Mouse (Mus musculus) limb, embryonic 10.5 days (tissue): ENCODE results near the gene Emc3. TPM values are rescaled to one million over a fixed set of nuclear protein-coding genes. Genes with fewer than 3 reads are reported as not detected.
A peak's percentile ranks its signal among the peaks of the same experiment; 100 is the strongest.

Experiments
- DNase-seq: peaks from one replicate; pipeline ENCODE4 v3.0.0-alpha.2; 2017; ENCODE audit warnings: low spot score
- H3K27ac ChIP-seq: fragments of 300-500 bp; sonication (generic); 2 replicates; pipeline ENCODE4 v1.5.1; 2016; ENCODE audit warnings: mild to moderate bottlenecking
- H3K27me3 ChIP-seq: fragments of 300-500 bp; sonication (generic); 2 replicates; pipeline ENCODE4 v1.6.1; 2016; ENCODE audit warnings: low read depth, mild to moderate bottlenecking; ENCODE audit not compliant: poor library complexity, severe bottlenecking
- H3K36me3 ChIP-seq: fragments of 300-500 bp; sonication (generic); 2 replicates; pipeline ENCODE4 v1.6.1; 2016; ENCODE audit warnings: mild to moderate bottlenecking, moderate library complexity
- H3K4me1 ChIP-seq: fragments of 300-500 bp; sonication (generic); 2 replicates; pipeline ENCODE4 v1.6.1; 2016
- H3K4me3 ChIP-seq: fragments of 300-500 bp; sonication (generic); 2 replicates; pipeline ENCODE4 v1.5.1; 2016; ENCODE audit warnings: mild to moderate bottlenecking, moderate library complexity
- H3K9me3 ChIP-seq: fragments of 300-500 bp; sonication (generic); replicated peaks from 2 replicates; pipeline ENCODE4 v1.6.1; 2016; ENCODE audit warnings: mild to moderate bottlenecking
- WGBS: fragments of 180-500 bp; shearing (Covaris S2); methylation state at CpG from one replicate; pipeline ENCODE4 v1.1.7; 2016; 5-methylcytosine and 5-hydroxymethylcytosine counted together
- polyA plus RNA-seq: library from polyadenylated mRNA; unstranded; fragments of >200 nt; fragmentation: Nextera tagmentation; extraction: Ambion mirVana; gene quantifications from 2 replicates; pipeline ENCODE4 v1.2.1, GENCODE M21; 2016

Emc3 gene
- polyA plus RNA-seq, 1 experiment from 2014 or later, result 75.9 TPM

DNA sequence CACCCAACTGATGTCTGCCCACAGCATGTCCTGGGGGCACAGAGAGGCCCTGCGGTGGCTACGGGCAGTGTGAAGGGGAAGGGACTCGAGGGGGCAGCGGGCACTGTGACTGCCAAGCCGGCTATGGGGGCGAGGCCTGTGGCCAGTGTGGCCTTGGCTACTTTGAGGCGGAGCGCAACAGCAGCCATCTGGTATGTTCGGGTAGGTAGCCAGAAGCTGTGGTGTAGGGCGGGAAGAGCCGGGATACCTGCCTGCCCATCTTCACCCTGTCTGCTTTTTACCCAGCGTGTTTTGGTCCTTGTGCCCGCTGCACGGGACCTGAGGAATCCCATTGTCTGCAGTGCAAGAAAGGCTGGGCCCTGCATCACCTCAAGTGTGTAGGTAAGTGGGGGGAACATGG is 42.0 kb downstream of the Emc3 start:
- peaks cover 26% of the 10 kb centered on the region for H3K4me1 ChIP-seq
- H3K9me3 ChIP-seq, result no peaks in the 10 kb centered on the region
- 93% methylated on average over 14 of the region's 14 CpGs for WGBS
- no peak overlapping the region for H3K27ac ChIP-seq
- no peak for DNase-seq
- peaks cover 26% of the 10 kb centered on the region for H3K36me3 ChIP-seq
- no peak overlapping the region for H3K4me3 ChIP-seq
- H3K27me3 ChIP-seq, result peaks cover 27% of the 10 kb centered on the region

- H3K9me3 ChIP-seq, result no peaks in the 10 kb centered on the region
- no peak overlapping the region for H3K4me3 ChIP-seq
- peak; percentile 52 for DNase-seq
- H3K27ac ChIP-seq, result no peak overlapping the region
- WGBS, result 38% methylated on average over 7 of the region's 7 CpGs
- H3K36me3 ChIP-seq, result peaks cover 25% of the 10 kb centered on the region
- peaks cover 17% of the 10 kb centered on the region for H3K27me3 ChIP-seq
- H3K4me1 ChIP-seq, result peaks cover 41% of the 10 kb centered on the region
Observed at GRCm38 (mm10) chr6:113487125-113487576, 44.3 kb downstream of the Emc3 start.

GRCm38 (mm10) chr6:113483729-113484128 is 47.7 kb downstream of the Emc3 start:
- Histone ChIP-seq H3K9me3 (no peaks in the 10 kb centered on the region), H3K4me3 (peak overlapping the region; percentile 59), H3K36me3 (0 out of 2 replicates have a peak, but pooled peaks cover 3% of the 10 kb centered on the region), H3K4me1 (peaks cover 41% of the 10 kb centered on the region), H3K27me3 (peaks cover 46% of the 10 kb centered on the region), H3K27ac (peak overlapping the region; percentile 81)
- no peak for DNase-seq
- WGBS, result 11% methylated on average over 10 of the region's 10 CpGs

- Histone ChIP-seq H3K27ac (peak within 1 kb of the TSS; percentile 81), H3K4me1 (peaks cover 38% of the 10 kb centered on the region), H3K27me3 (peaks cover 48% of the 10 kb centered on the region), H3K9me3 (no peaks in the 10 kb centered on the region), H3K36me3 (no peaks in the 10 kb centered on the region), H3K4me3 (peak within 1 kb of the TSS; percentile 59)
- under 1% methylated on average over 26 of the region's 26 CpGs for WGBS
- DNase-seq, result peak; percentile 88
Observed at GRCm38 (mm10) chr6:113483100-113483615, 48.3 kb downstream of the Emc3 start, which contains the start of gene Creld1. Creld1 (plus strand) TSS chr6:113483297.

DNA sequence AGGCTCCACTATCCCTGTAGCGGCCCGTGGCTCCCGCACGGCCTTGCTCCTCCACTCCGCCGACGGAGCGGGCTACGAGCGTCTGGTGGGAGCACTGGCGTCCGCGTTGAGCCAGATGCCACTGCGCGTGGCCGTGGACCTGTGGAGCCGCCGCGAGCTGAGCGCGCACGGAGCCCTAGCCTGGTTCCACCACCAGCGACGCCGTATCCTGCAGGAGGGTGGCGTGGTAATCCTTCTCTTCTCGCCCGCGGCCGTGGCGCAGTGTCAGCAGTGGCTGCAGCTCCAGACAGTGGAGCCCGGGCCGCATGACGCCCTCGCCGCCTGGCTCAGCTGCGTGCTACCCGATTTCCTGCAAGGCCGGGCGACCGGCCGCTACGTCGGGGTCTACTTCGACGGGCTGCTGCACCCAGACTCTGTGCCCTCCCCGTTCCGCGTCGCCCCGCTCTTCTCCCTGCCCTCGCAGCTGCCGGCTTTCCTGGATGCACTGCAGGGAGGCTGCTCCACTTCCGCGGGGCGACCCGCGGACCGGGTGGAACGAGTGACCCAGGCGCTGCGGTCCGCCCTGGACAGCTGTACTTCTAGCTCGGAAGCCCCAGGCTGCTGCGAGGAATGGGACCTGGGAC is 48.9 kb downstream of the Emc3 start:
- no peaks in the 10 kb centered on the region for H3K36me3 ChIP-seq
- H3K4me1 ChIP-seq, result peaks cover 32% of the 10 kb centered on the region
- 4% methylated on average over 65 of the region's 65 CpGs for WGBS
- H3K9me3 ChIP-seq, result no peaks in the 10 kb centered on the region
- DNase-seq, result no peak
- peak overlapping the region; percentile 81 for H3K27ac ChIP-seq
- peaks cover 48% of the 10 kb centered on the region for H3K27me3 ChIP-seq
- H3K4me3 ChIP-seq, result peak overlapping the region; percentile 59

GRCm38 (mm10) chr6:113480555-113481373 is 50.7 kb downstream of the Emc3 start:
- no peak overlapping the region for H3K4me3 ChIP-seq
- DNase-seq, result no peak
- H3K9me3 ChIP-seq, result no peaks in the 10 kb centered on the region
- WGBS, result 63% methylated on average over 18 of the region's 18 CpGs
- H3K36me3 ChIP-seq, result no peaks in the 10 kb centered on the region
- H3K27me3 ChIP-seq, result peaks cover 58% of the 10 kb centered on the region
- peaks cover 21% of the 10 kb centered on the region for H3K4me1 ChIP-seq
- H3K27ac ChIP-seq, result no peak overlapping the region

DNA sequence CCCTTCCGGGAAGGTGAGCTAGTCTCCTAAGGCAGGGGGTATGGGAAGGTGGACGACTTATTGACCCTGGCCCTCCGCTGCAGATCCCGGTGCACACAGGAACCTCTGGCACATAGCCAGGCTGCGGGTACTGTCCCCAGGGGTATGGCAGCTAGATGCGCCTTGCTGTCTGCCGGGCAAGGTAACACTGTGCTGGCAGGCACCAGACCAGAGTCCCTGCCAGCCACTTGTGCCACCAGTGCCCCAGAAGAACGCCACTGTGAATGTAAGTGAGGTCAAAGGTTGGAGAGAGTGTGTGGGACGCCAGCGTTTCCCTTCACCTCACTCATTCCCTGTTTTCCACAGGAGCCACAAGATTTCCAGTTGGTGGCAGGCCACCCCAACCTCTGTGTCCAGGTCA is 52.5 kb downstream of the Emc3 start:
- WGBS, result 85% methylated on average over 10 of the region's 10 CpGs
- no peak overlapping the region for H3K4me3 ChIP-seq
- peaks cover 57% of the 10 kb centered on the region for H3K27me3 ChIP-seq
- no peak for DNase-seq
- no peaks in the 10 kb centered on the region for H3K36me3 ChIP-seq
- H3K27ac ChIP-seq, result no peak overlapping the region
- no peaks in the 10 kb centered on the region for H3K9me3 ChIP-seq
- peaks cover 14% of the 10 kb centered on the region for H3K4me1 ChIP-seq

DNA sequence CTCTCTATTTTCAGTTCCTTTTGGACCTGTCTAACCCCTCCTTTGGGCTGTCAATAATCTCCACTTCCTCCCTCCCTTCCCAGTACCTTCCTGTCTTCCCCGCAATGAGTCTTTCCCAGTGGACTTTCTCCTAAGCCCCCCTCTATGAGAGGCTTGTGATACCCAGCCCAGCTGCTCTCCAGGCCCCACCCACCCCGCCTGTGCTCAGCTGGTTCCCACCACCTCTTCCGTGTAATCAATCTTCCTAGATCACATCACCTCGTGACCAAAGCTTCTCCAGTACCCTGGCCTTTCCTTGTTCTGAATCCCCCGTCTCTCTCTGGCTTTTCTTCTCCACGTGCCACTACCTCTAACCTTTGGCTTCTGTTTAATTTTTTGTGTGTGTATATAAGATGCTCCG is 54.1 kb downstream of the Emc3 start:
- peaks cover 6% of the 10 kb centered on the region for H3K4me1 ChIP-seq
- 40% methylated on average over 7 of the region's 7 CpGs for WGBS
- DNase-seq, result no peak
- peaks cover 53% of the 10 kb centered on the region for H3K27me3 ChIP-seq
- no peaks in the 10 kb centered on the region for H3K9me3 ChIP-seq
- H3K36me3 ChIP-seq, result no peaks in the 10 kb centered on the region
- H3K27ac ChIP-seq, result no peak overlapping the region
- H3K4me3 ChIP-seq, result no peak overlapping the region

GRCm38 (mm10) chr6:113473715-113474114 is 57.7 kb downstream of the Emc3 start:
- DNase-seq, result no peak
- Histone ChIP-seq H3K4me3 (no peak overlapping the region), H3K4me1 (peaks cover 33% of the 10 kb centered on the region), H3K36me3 (no peaks in the 10 kb centered on the region), H3K27ac (no peak overlapping the region), H3K27me3 (peaks cover 53% of the 10 kb centered on the region), H3K9me3 (no peaks in the 10 kb centered on the region)
- 87% methylated on average over 6 of the region's 6 CpGs for WGBS

GRCm38 (mm10) chr6:113473246-113473645 is 58.2 kb downstream of the Emc3 start:
- peaks cover 55% of the 10 kb centered on the region for H3K27me3 ChIP-seq
- no peak overlapping the region for H3K4me3 ChIP-seq
- H3K4me1 ChIP-seq, result peaks cover 35% of the 10 kb centered on the region
- no peak for DNase-seq
- no peak overlapping the region for H3K27ac ChIP-seq
- 87% methylated on average over 2 of the region's 2 CpGs for WGBS
- H3K36me3 ChIP-seq, result no peaks in the 10 kb centered on the region
- H3K9me3 ChIP-seq, result no peaks in the 10 kb centered on the region

DNA sequence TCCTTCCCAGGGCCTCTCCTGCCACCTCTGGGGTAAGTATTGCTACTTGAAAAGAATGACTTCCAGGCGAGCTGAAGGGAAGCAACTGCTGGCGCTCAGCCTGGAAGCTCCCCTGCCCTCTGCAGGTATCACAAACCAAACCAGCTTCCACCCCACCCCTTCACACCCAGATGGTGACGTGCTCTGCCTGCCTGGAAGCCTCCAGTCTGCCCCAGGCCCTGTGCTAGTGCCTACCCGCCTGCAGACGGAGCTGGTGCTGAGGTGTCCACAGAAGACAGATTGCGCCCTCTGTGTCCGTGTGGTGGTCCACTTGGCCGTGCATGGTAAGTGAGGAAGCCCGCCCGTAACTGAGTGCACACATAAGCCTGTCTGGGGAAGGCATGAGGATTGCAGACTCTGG is 59.4 kb downstream of the Emc3 start:
- H3K4me3 ChIP-seq, result no peak overlapping the region
- 55% methylated on average over 10 of the region's 10 CpGs for WGBS

DNA sequence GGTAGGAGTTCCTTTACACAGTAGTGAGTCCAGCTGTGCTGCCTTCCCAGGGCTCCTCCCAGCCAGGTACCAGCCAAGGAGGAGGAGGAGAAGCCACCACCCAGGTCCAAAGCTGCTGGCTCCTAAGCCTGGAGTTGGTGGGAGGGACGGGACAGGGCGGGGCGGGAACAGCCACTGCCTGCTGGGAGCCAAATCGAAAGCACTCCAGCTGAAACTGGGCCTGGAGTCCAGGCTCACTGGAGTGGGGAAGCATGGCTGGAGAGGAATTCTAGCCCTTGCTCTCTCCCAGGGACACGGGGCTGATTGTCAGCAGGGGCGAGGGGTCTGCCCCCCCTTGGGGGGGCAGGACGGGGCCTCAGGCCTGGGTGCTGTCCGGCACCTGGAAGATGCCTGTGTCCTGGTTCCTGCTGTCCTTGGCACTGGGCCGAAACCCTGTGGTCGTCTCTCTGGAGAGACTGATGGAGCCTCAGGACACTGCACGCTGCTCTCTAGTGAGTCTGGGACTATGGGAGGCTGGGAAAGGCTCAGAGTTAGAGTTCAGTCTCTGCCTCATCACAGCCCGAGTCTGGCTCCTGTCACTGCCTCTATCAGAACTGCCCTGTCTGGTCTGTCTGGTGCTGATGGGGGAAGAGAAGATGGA is 60.0 kb downstream of the Emc3 start, which contains the start of gene Il17rc:
Gene Il17rc, plus strand, starts transcription at position 131 of the 640 bp plus-strand sequence.
- H3K9me3 ChIP-seq, result no peaks in the 10 kb centered on the region
- peaks cover 51% of the 10 kb centered on the region for H3K27me3 ChIP-seq
- peak; percentile 47 for DNase-seq
- H3K4me3 ChIP-seq, result peak within 1 kb of the TSS; percentile 32
- peaks cover 35% of the 10 kb centered on the region for H3K4me1 ChIP-seq
- H3K36me3 ChIP-seq, result no peaks in the 10 kb centered on the region
- peak within 1 kb of the TSS; percentile 68 for H3K27ac ChIP-seq
- WGBS, result 21% methylated on average over 12 of the region's 12 CpGs

More for the DNA sequence above, 59.4 kb downstream of the Emc3 start:
- no peak for DNase-seq
- Histone ChIP-seq H3K27me3 (peaks cover 51% of the 10 kb centered on the region), H3K9me3 (no peaks in the 10 kb centered on the region), H3K27ac (no peak overlapping the region), H3K4me1 (peaks cover 35% of the 10 kb centered on the region), H3K36me3 (no peaks in the 10 kb centered on the region)
